Mouse (Mus musculus): ENCODE measurements around the gene Fbxw8.

GRCm38 (mm10) chr5:118025880-118026279 lies 129.4 kb downstream of the Fbxw8 start:
- TF ChIP-seq CTCF (IDR thresholded peaks at IDR 0.05; ENCODE audit: low read depth): no peak
- no peak for TF ChIP-seq EP300 (IDR thresholded peaks at IDR 0.05; ENCODE audit: low read depth)

Measured in heart, postnatal 0 days (tissue).